ENCODE assay signal across 27 mouse cellular contexts in the genomic region with DNA sequence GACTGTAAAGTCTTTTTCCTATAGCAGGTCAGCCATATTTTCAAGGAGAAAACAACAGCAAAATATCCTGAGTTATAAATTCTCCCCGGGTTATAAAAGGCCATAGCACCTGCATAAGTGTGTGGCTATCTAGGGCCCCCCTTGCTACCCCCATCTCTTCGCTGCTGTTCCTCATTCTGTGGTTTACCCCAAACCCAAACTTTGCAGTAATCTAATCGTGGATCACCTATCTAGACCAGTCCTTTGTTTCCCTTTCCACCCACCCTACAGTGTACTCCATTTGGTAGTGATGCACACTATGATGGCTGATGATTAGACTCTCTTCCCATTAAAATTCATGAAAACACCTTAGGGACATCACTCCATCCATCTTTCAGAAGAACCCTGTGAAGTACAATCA.
DNase-seq lines count a peak whose midpoint lies in the region; ATAC-seq and TF ChIP-seq lines count a peak whose summit lies in the region.
"Had no signal": no experiment of that assay in that cellular context is flagged by ENCODE, and none has a peak within 500 bp of the region (broad histone marks: within the 10 kb centered on the region; RNA-seq: fewer than 3 reads in every experiment).

No protein-coding gene starts in this region.

- no peak overlapping the region for H3K9ac ChIP-seq in MEL (ENCODE audit: control insufficient read depth, low read depth, low read length, poor library complexity, severe bottlenecking)
- H3K9ac ChIP-seq: forebrain, embryonic 13.5 days; heart, embryonic 13.5 days; hindbrain, embryonic 13.5 days; intestine, embryonic 15.5 days had no signal

- no peaks in the 10 kb centered on the region for H3K9me3 ChIP-seq in MEL (replicated peaks; ENCODE audit: insufficient read depth, low read length)
- H3K9me3 ChIP-seq: forebrain, embryonic 10.5 days; forebrain, embryonic 13.5 days; heart, embryonic 10.5 days; heart, embryonic 13.5 days; hindbrain, embryonic 10.5 days; hindbrain, embryonic 13.5 days; intestine, embryonic 15.5 days had no signal

- DNase-seq in thymus, postnatal 0 days (ENCODE audit: low spot score): peak; percentile 3
- DNase-seq in thymus, postnatal 10 days (ENCODE audit: low spot score in 2 of 2): no peak
- peak; percentile 13 for DNase-seq in MEL (ENCODE audit: low read depth, low spot score)
- DNase-seq in embryo, embryonic 9.5 days (ENCODE audit: extremely low spot score): no peak
- no peak for DNase-seq in left cerebral cortex, postnatal 10 days (ENCODE audit: extremely low spot score in 1 of 2, low spot score in 2 of 2)
- DNase-seq in urinary bladder, postnatal 36 days (ENCODE audit: low spot score in 2 of 2): no peak
- DNase-seq: adrenal gland, adult 2 months; adrenal gland, postnatal 14 days; cerebellum, adult 11 months; cerebellum, adult 2 months; cerebellum, adult 9-11 months; cerebellum, postnatal 25 days; embryo, embryonic 11 days; gastrocnemius, postnatal 14 days; heart, adult 2 months; heart, postnatal 14 days had no signal

- peak; percentile 5 to 48; a peak in 1 of 4 replicates for ATAC-seq in hematopoietic stem cell, adult 5-6 weeks (replicated peaks in 1 of 2; ENCODE audit: insufficient read depth in 1 of 2, low FRiP score in 2 of 2, low TSS enrichment in 1 of 2, low read depth in 1 of 2, poor library complexity in 2 of 2, severe bottlenecking in 2 of 2)
- ATAC-seq: CD4-positive, CD25-positive, alpha-beta regulatory T cell, adult 4 months; forebrain, embryonic 13.5 days; forebrain, embryonic 16.5 days; hindbrain, embryonic 16.5 days; intestine, embryonic 15.5 days had no signal

- TF ChIP-seq POLR2A in MEL (IDR thresholded peaks at IDR 0.05; ENCODE audit: control insufficient read depth in 1 of 2, insufficient read depth in 1 of 2, low read depth in 1 of 2, low read length in 2 of 2, poor library complexity in 1 of 2): no peak

- no peaks in the 10 kb centered on the region for H3K79me2 ChIP-seq in MEL (ENCODE audit: control insufficient read depth, insufficient read depth, low read length, poor library complexity)

- H3K27ac ChIP-seq in MEL (ENCODE audit: control insufficient read depth, low read depth, low read length): no peak overlapping the region
- H3K27ac ChIP-seq: forebrain, embryonic 10.5 days; forebrain, embryonic 13.5 days; heart, adult 2 months; heart, embryonic 10.5 days; heart, embryonic 13.5 days; hindbrain, embryonic 10.5 days; hindbrain, embryonic 13.5 days; intestine, embryonic 15.5 days had no signal

- peaks cover 0 to 13% of the 10 kb centered on the region in 2 experiments; a peak in 2 of 4 replicates for H3K36me3 ChIP-seq in MEL (ENCODE audit: control insufficient read depth in 1 of 2, insufficient read depth in 2 of 2, low read length in 2 of 2)
- H3K36me3 ChIP-seq: forebrain, embryonic 10.5 days; heart, embryonic 10.5 days; heart, embryonic 13.5 days; hindbrain, embryonic 10.5 days; hindbrain, embryonic 13.5 days; intestine, embryonic 15.5 days had no signal

- intact Hi-C loops in left cerebral cortex, postnatal 10 days (cut with DNase I): loop anchor here (10.0 kb wide), 1 partner anchor 332 kb away; no protein-coding TSS in a partner anchor

- H3K4me3 ChIP-seq in MEL (ENCODE audit: control insufficient read depth in 1 of 2, insufficient read depth in 1 of 2, low read depth in 2 of 2, low read length in 2 of 2): no peak overlapping the region
- H3K4me3 ChIP-seq: forebrain, embryonic 10.5 days; forebrain, embryonic 13.5 days; heart, adult 2 months; heart, embryonic 10.5 days; heart, embryonic 13.5 days; hindbrain, embryonic 10.5 days; hindbrain, embryonic 13.5 days; intestine, embryonic 15.5 days had no signal

- no peak for TF ChIP-seq RAD21 in MEL (IDR thresholded peaks at IDR 0.05; ENCODE audit: low read depth, low read length)

- peaks cover 0 to 11% of the 10 kb centered on the region in 2 experiments; a peak in 3 of 4 replicates for H3K4me1 ChIP-seq in MEL (ENCODE audit: control insufficient read depth in 1 of 2, insufficient read depth in 2 of 2, low read length in 2 of 2)
- H3K4me1 ChIP-seq: forebrain, embryonic 10.5 days; forebrain, embryonic 13.5 days; heart, embryonic 10.5 days; heart, embryonic 13.5 days; hindbrain, embryonic 10.5 days; hindbrain, embryonic 13.5 days; intestine, embryonic 15.5 days had no signal

- H3K27me3 ChIP-seq in MEL (ENCODE audit: control insufficient read depth in 1 of 2, insufficient read depth in 2 of 2, low read length in 2 of 2): no peaks in the 10 kb centered on the region; a peak in 2 of 4 replicates
- H3K27me3 ChIP-seq: forebrain, embryonic 13.5 days; heart, embryonic 13.5 days; hindbrain, embryonic 13.5 days; intestine, embryonic 15.5 days had no signal

- TF ChIP-seq EP300 in MEL (IDR thresholded peaks at IDR 0.05; ENCODE audit: low read depth in 1 of 2, low read length in 2 of 2): peak; percentile 62 to 67

- TF ChIP-seq CTCF in MEL (IDR thresholded peaks at IDR 0.05 in 2 of 3, conservative IDR thresholded peaks at IDR 0.05 in 1 of 3; ENCODE audit: control insufficient read depth in 1 of 3, insufficient read depth in 1 of 3, low read depth in 2 of 3, low read length in 3 of 3, poor library complexity in 1 of 3, severe bottlenecking in 1 of 3): no peak

TF ChIP-seq in MEL, 35 proteins besides CTCF, POLR2A, EP300 and RAD21:
- TF ChIP-seq TAL1 (IDR thresholded peaks at IDR 0.05; ENCODE audit: low read length): no peak
- peak; percentile 56 for TF ChIP-seq RCOR1 (IDR thresholded peaks at IDR 0.05; ENCODE audit: low read depth, low read length)
- peak; percentile 32; the same call in 1 of the 2 replicates for TF ChIP-seq TCF12 (IDR thresholded peaks at IDR 0.05; ENCODE audit: low read depth, low read length)
- no peak for TF ChIP-seq NELFE (IDR thresholded peaks at IDR 0.05; ENCODE audit: low read depth, low read length)
- TF ChIP-seq JUND (IDR thresholded peaks at IDR 0.05; ENCODE audit: low read depth, low read length): no peak
- peak; percentile 73 for TF ChIP-seq GATA1 (IDR thresholded peaks at IDR 0.05; ENCODE audit: low read depth, low read length)
- peak; percentile 28; the same call in 1 of the 2 replicates for TF ChIP-seq ETS1 (IDR thresholded peaks at IDR 0.05; ENCODE audit: low read depth, low read length)
- peak; percentile 20; the same call in 1 of the 2 replicates for TF ChIP-seq MAFK (IDR thresholded peaks at IDR 0.05; ENCODE audit: borderline replicate concordance, low read depth, low read length)

Comparison
In these comparisons a context has a peak if more than half of its experiments do, and no peak if none do; other contexts are left out.
1. DNase-seq: peak in thymus, postnatal 0 days (single experiment) and MEL (single experiment); none in thymus, postnatal 10 days (0 of 2), embryo, embryonic 9.5 days (single experiment), left cerebral cortex, postnatal 10 days (0 of 2) and urinary bladder, postnatal 36 days (0 of 2).